Mouse (Mus musculus): ENCODE results near the gene Gmnn. TPM values are rescaled to one million over a fixed set of nuclear protein-coding genes. Genes with fewer than 3 reads are reported as not detected.

Gmnn gene
- polyA plus RNA-seq, 1 experiment = 8.3 TPM

GRCm38 (mm10) chr13:24759451-24759850 lies 2.3 kb downstream of the Gmnn start:
- Histone ChIP-seq H3K27ac (ENCODE audit: insufficient read depth, low read length) (no peak overlapping the region), H3K4me1 (ENCODE audit: control insufficient read depth, insufficient read depth, low read length) (no peaks in the 10 kb centered on the region), H3K4me3 (replicated peaks; ENCODE audit: insufficient read depth, low read depth, low read length) (no peak overlapping the region), H3K27me3 (ENCODE audit: control insufficient read depth, insufficient read depth, low read length) (no peaks in the 10 kb centered on the region)
- DNase-seq = no peak
- no peak for TF ChIP-seq POLR2A (IDR thresholded peaks at IDR 0.05; ENCODE audit: borderline replicate concordance, insufficient read depth, low read length)
- TF ChIP-seq CTCF (IDR thresholded peaks at IDR 0.05; ENCODE audit: borderline replicate concordance, insufficient read depth, low read depth, low read length) = no peak
- WGBS = 92% methylated on average over 10 of the region's 10 CpGs

- Histone ChIP-seq H3K4me3 (replicated peaks; ENCODE audit: insufficient read depth, low read depth, low read length) (no peak overlapping the region), H3K27ac (ENCODE audit: insufficient read depth, low read length) (no peak overlapping the region), H3K4me1 (ENCODE audit: control insufficient read depth, insufficient read depth, low read length) (no peaks in the 10 kb centered on the region), H3K27me3 (ENCODE audit: control insufficient read depth, insufficient read depth, low read length) (no peaks in the 10 kb centered on the region)
- 91% methylated on average over 12 of the region's 12 CpGs for WGBS
- no peak for DNase-seq
- no peak for TF ChIP-seq CTCF (IDR thresholded peaks at IDR 0.05; ENCODE audit: borderline replicate concordance, insufficient read depth, low read depth, low read length)
- no peak for TF ChIP-seq POLR2A (IDR thresholded peaks at IDR 0.05; ENCODE audit: borderline replicate concordance, insufficient read depth, low read length)
Observed at GRCm38 (mm10) chr13:24757820-24758564, 3.7 kb downstream of the Gmnn start.

GRCm38 (mm10) chr13:24756756-24757155 lies 5.0 kb downstream of the Gmnn start:
- no peaks in the 10 kb centered on the region for H3K4me1 ChIP-seq (ENCODE audit: control insufficient read depth, insufficient read depth, low read length)
- DNase-seq = no peak
- 96% methylated on average over 3 of the region's 3 CpGs for WGBS
- TF ChIP-seq CTCF (IDR thresholded peaks at IDR 0.05; ENCODE audit: borderline replicate concordance, insufficient read depth, low read depth, low read length) (no peak), POLR2A (IDR thresholded peaks at IDR 0.05; ENCODE audit: borderline replicate concordance, insufficient read depth, low read length) (no peak)
- H3K4me3 ChIP-seq (replicated peaks; ENCODE audit: insufficient read depth, low read depth, low read length) = no peak overlapping the region
- no peak overlapping the region for H3K27ac ChIP-seq (ENCODE audit: insufficient read depth, low read length)
- no peaks in the 10 kb centered on the region for H3K27me3 ChIP-seq (ENCODE audit: control insufficient read depth, insufficient read depth, low read length)

GRCm38 (mm10) chr13:24751396-24751795 lies 10.3 kb downstream of the Gmnn start:
- no peak for TF ChIP-seq POLR2A (IDR thresholded peaks at IDR 0.05; ENCODE audit: borderline replicate concordance, insufficient read depth, low read length)
- TF ChIP-seq CTCF (IDR thresholded peaks at IDR 0.05; ENCODE audit: borderline replicate concordance, insufficient read depth, low read depth, low read length) = no peak
- no peaks in the 10 kb centered on the region for H3K27me3 ChIP-seq (ENCODE audit: control insufficient read depth, insufficient read depth, low read length)
- H3K4me3 ChIP-seq (replicated peaks; ENCODE audit: insufficient read depth, low read depth, low read length) = no peak overlapping the region
- no peak for DNase-seq
- no peaks in the 10 kb centered on the region for H3K4me1 ChIP-seq (ENCODE audit: control insufficient read depth, insufficient read depth, low read length)
- 91% methylated on average over 8 of the region's 8 CpGs for WGBS
- H3K27ac ChIP-seq (ENCODE audit: insufficient read depth, low read length) = no peak overlapping the region

GRCm38 (mm10) chr13:24750807-24751206 lies 10.9 kb downstream of the Gmnn start:
- Histone ChIP-seq H3K4me1 (ENCODE audit: control insufficient read depth, insufficient read depth, low read length) (no peaks in the 10 kb centered on the region), H3K27ac (ENCODE audit: insufficient read depth, low read length) (no peak overlapping the region), H3K4me3 (replicated peaks; ENCODE audit: insufficient read depth, low read depth, low read length) (no peak overlapping the region), H3K27me3 (ENCODE audit: control insufficient read depth, insufficient read depth, low read length) (no peaks in the 10 kb centered on the region)
- 92% methylated on average over 8 of the region's 8 CpGs for WGBS
- no peak for DNase-seq
- no peak for TF ChIP-seq POLR2A (IDR thresholded peaks at IDR 0.05; ENCODE audit: borderline replicate concordance, insufficient read depth, low read length)
- TF ChIP-seq CTCF (IDR thresholded peaks at IDR 0.05; ENCODE audit: borderline replicate concordance, insufficient read depth, low read depth, low read length) = no peak

GRCm38 (mm10) chr13:24747823-24748222 lies 13.9 kb downstream of the Gmnn start:
- no peak for DNase-seq
- no peak for TF ChIP-seq CTCF (IDR thresholded peaks at IDR 0.05; ENCODE audit: borderline replicate concordance, insufficient read depth, low read depth, low read length)
- TF ChIP-seq POLR2A (IDR thresholded peaks at IDR 0.05; ENCODE audit: borderline replicate concordance, insufficient read depth, low read length) = no peak
- 62% methylated on average over 3 of the region's 3 CpGs for WGBS

GRCm38 (mm10) chr13:24741028-24741427 lies 20.7 kb downstream of the Gmnn start, which contains the start of gene Armh2:
Armh2 (plus strand) TSS chr13:24741232.
- DNase-seq = no peak
- WGBS = 84% methylated on average over 10 of the region's 10 CpGs
- Histone ChIP-seq H3K27ac (ENCODE audit: insufficient read depth, low read length) (no peak within 1 kb of the TSS), H3K4me1 (ENCODE audit: control insufficient read depth, insufficient read depth, low read length) (no peaks in the 10 kb centered on the region), H3K27me3 (ENCODE audit: control insufficient read depth, insufficient read depth, low read length) (no peaks in the 10 kb centered on the region), H3K4me3 (replicated peaks; ENCODE audit: insufficient read depth, low read depth, low read length) (no peak within 1 kb of the TSS)
- TF ChIP-seq POLR2A (IDR thresholded peaks at IDR 0.05; ENCODE audit: borderline replicate concordance, insufficient read depth, low read length) (no peak), CTCF (IDR thresholded peaks at IDR 0.05; ENCODE audit: borderline replicate concordance, insufficient read depth, low read depth, low read length) (no peak)

More at GRCm38 (mm10) chr13:24747823-24748222, 13.9 kb downstream of the Gmnn start:
- Histone ChIP-seq H3K27me3 (ENCODE audit: control insufficient read depth, insufficient read depth, low read length) (no peaks in the 10 kb centered on the region), H3K27ac (ENCODE audit: insufficient read depth, low read length) (no peak overlapping the region), H3K4me1 (ENCODE audit: control insufficient read depth, insufficient read depth, low read length) (no peaks in the 10 kb centered on the region), H3K4me3 (replicated peaks; ENCODE audit: insufficient read depth, low read depth, low read length) (no peak overlapping the region)

GRCm38 (mm10) chr13:24735608-24736131 lies 26.1 kb downstream of the Gmnn start:
- WGBS = 89% methylated on average over 6 of the region's 6 CpGs
- no peak for TF ChIP-seq POLR2A (IDR thresholded peaks at IDR 0.05; ENCODE audit: borderline replicate concordance, insufficient read depth, low read length)
- TF ChIP-seq CTCF (IDR thresholded peaks at IDR 0.05; ENCODE audit: borderline replicate concordance, insufficient read depth, low read depth, low read length) = no peak
- no peaks in the 10 kb centered on the region for H3K4me1 ChIP-seq (ENCODE audit: control insufficient read depth, insufficient read depth, low read length)
- DNase-seq = no peak
- H3K27me3 ChIP-seq (ENCODE audit: control insufficient read depth, insufficient read depth, low read length) = no peaks in the 10 kb centered on the region
- no peak overlapping the region for H3K27ac ChIP-seq (ENCODE audit: insufficient read depth, low read length)
- no peak overlapping the region for H3K4me3 ChIP-seq (replicated peaks; ENCODE audit: insufficient read depth, low read depth, low read length)
